Mouse (Mus musculus): ENCODE data around the gene Mmp27. TPM values are rescaled to one million over a fixed set of nuclear protein-coding genes. Genes with fewer than 3 reads are reported as not detected.

Mmp27 gene
- 0.03 and 0.17 TPM in 2 replicates for polyA plus RNA-seq (2012; rRNA removed)
- polyA plus RNA-seq (2014; fragmentation: Nextera tagmentation; extraction: Ambion mirVana): 0.06 TPM in 1 of 2 replicates, not detected in the other

DNA sequence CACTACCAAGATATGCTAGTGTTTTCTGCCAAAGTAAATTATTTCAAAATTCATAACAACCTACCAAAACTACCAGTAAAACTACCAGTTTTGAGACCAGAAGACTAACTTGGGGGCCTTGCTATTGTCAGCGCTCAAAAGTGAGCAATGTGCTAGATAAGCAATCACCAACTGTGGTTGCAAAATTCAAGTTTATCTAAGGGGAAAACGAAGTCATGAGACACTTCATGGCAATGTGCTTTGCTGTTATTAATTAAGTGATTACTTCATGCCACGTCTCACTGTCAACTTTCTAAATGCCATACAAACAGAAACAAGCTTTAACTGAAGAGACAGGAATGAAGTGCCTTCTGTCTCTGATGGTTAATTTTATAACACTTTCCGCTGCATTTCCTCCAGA lies at the start of gene Mmp27:
TSS of gene Mmp27 (plus strand) at position 235 of the 400 bp plus-strand sequence.
- H3K4me1 ChIP-seq (replicated peaks; ENCODE audit: control insufficient read depth in 2 of 2, insufficient read depth in 2 of 2, low read length in 1 of 2): peaks cover 0 to 8% of the 10 kb centered on the region in 2 experiments; a peak in 3 of 4 replicates
- ATAC-seq (ENCODE audit: insufficient read depth): peak; percentile 61; the same call in 1 of the 2 replicates
- no peak for DNase-seq (ENCODE audit: low read depth in 3 of 3, low spot score in 3 of 3)
- H3K9ac ChIP-seq (replicated peaks): no peak within 1 kb of the TSS
- no peak within 1 kb of the TSS for H3K4me2 ChIP-seq (ENCODE audit: low read depth)
- 31% methylated on average over 4 of the region's 4 CpGs for WGBS (ENCODE audit: insufficient replicate concordance)
- no peaks in the 10 kb centered on the region for H3K36me3 ChIP-seq (replicated peaks; ENCODE audit: control insufficient read depth, insufficient read depth, low read depth)
- no peaks in the 10 kb centered on the region for H3K9me3 ChIP-seq (ENCODE audit: control insufficient read depth, low read length)
- TF ChIP-seq EP300 (IDR thresholded peaks at IDR 0.05; ENCODE audit: low read depth): peak; percentile 33; the same call in 1 of the 2 replicates
- no peak for TF ChIP-seq CTCF (IDR thresholded peaks at IDR 0.05; ENCODE audit: low read depth)
- H3K27ac ChIP-seq: no peak within 1 kb of the TSS
- H3K4me3 ChIP-seq (ENCODE audit: insufficient read depth in 1 of 2, low read depth in 2 of 2, low read length in 2 of 2): no peak within 1 kb of the TSS
- H3K27me3 ChIP-seq (ENCODE audit: control insufficient read depth, insufficient read depth, low read length): no peaks in the 10 kb centered on the region

- Histone ChIP-seq H3K27ac (no peak overlapping the region), H3K27me3 (ENCODE audit: control insufficient read depth, insufficient read depth, low read length) (no peaks in the 10 kb centered on the region), H3K4me3 (ENCODE audit: insufficient read depth in 1 of 2, low read depth in 2 of 2, low read length in 2 of 2) (no peak overlapping the region), H3K9ac (replicated peaks) (no peak overlapping the region), H3K4me2 (ENCODE audit: low read depth) (no peak overlapping the region), H3K9me3 (ENCODE audit: control insufficient read depth, low read length) (no peaks in the 10 kb centered on the region), H3K36me3 (replicated peaks; ENCODE audit: control insufficient read depth, insufficient read depth, low read depth) (no peaks in the 10 kb centered on the region), H3K4me1 (replicated peaks; ENCODE audit: control insufficient read depth in 2 of 2, insufficient read depth in 2 of 2, low read length in 1 of 2) (no peaks in the 10 kb centered on the region)
- 50% methylated on average over 4 of the region's 4 CpGs for WGBS (ENCODE audit: insufficient replicate concordance)
- TF ChIP-seq CTCF (IDR thresholded peaks at IDR 0.05; ENCODE audit: low read depth): no peak
- TF ChIP-seq EP300 (IDR thresholded peaks at IDR 0.05; ENCODE audit: low read depth): no peak
- DNase-seq (ENCODE audit: low read depth in 3 of 3, low spot score in 3 of 3) (no peak), ATAC-seq (ENCODE audit: insufficient read depth) (no peak)
Observed at GRCm38 (mm10) chr9:7526255-7526940, 44.8 kb upstream of the Mmp27 start.

DNA sequence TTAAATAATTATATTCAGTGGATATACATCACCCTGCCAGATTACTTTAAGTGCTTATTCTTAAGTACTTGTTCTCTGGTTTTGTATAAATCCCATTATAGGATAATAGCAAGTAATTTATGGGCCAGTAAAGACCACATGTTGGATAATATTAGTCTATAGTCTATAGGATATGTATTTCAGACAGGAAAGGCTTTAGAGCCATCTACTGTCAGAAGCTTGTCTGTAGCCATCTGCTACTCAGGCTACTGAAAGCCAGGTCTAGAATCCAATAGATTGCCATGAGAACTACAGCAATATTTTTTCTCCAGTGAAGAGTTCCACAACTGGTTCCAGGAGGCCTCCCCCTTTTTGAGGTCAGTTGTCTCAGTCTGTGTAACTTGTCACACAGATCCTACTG lies 28.4 kb upstream of the Mmp27 start:
- no peak overlapping the region for H3K9ac ChIP-seq (replicated peaks)
- TF ChIP-seq CTCF (IDR thresholded peaks at IDR 0.05; ENCODE audit: low read depth): no peak
- no peak overlapping the region for H3K27ac ChIP-seq
- H3K4me2 ChIP-seq (ENCODE audit: low read depth): no peak overlapping the region
- no peaks in the 10 kb centered on the region for H3K4me1 ChIP-seq (replicated peaks; ENCODE audit: control insufficient read depth in 2 of 2, insufficient read depth in 2 of 2, low read length in 1 of 2)
- DNase-seq (ENCODE audit: low read depth in 3 of 3, low spot score in 3 of 3) (no peak), ATAC-seq (ENCODE audit: insufficient read depth) (no peak)
- no peak overlapping the region for H3K4me3 ChIP-seq (ENCODE audit: insufficient read depth in 1 of 2, low read depth in 2 of 2, low read length in 2 of 2)
- H3K9me3 ChIP-seq (ENCODE audit: control insufficient read depth, low read length): no peaks in the 10 kb centered on the region
- no peaks in the 10 kb centered on the region for H3K27me3 ChIP-seq (ENCODE audit: control insufficient read depth, insufficient read depth, low read length)
- no peaks in the 10 kb centered on the region for H3K36me3 ChIP-seq (replicated peaks; ENCODE audit: control insufficient read depth, insufficient read depth, low read depth)

DNA sequence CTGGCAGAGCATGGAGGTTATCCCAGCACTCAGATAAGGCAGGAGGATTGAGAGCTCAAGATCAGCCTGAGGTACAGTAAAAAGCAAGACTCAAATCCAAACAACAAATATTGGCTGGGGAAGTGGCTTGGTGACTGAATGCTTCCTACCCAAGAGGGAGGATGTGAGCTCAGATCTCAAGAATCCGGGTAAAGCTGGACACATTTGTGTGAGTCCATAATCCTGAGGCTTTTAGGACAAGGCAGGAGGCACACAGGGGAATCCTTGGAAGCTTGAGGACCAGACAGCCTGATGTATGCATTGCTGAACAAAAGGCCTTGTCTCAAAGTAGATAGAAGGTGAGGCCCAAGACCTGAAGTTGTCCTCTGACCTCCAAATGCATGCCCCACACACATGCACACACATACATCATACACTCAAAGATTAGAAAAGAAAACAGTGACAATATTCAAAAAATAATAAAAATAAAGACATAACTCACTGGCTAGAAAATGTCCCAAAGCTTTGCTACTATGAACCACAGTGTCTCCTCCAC lies 26.2 kb upstream of the Mmp27 start:
- TF ChIP-seq EP300 (IDR thresholded peaks at IDR 0.05; ENCODE audit: low read depth) (no peak), CTCF (IDR thresholded peaks at IDR 0.05; ENCODE audit: low read depth) (no peak)
- H3K4me3 ChIP-seq (ENCODE audit: insufficient read depth in 1 of 2, low read depth in 2 of 2, low read length in 2 of 2): no peak overlapping the region
- no peaks in the 10 kb centered on the region for H3K36me3 ChIP-seq (replicated peaks; ENCODE audit: control insufficient read depth, insufficient read depth, low read depth)
- no peak for DNase-seq (ENCODE audit: low read depth in 3 of 3, low spot score in 3 of 3)
- H3K4me1 ChIP-seq (replicated peaks; ENCODE audit: control insufficient read depth in 2 of 2, insufficient read depth in 2 of 2, low read length in 1 of 2): no peaks in the 10 kb centered on the region
- 47% methylated on average over 1 of the region's 1 CpGs for WGBS (ENCODE audit: insufficient replicate concordance)
- no peak overlapping the region for H3K27ac ChIP-seq
- no peak overlapping the region for H3K9ac ChIP-seq (replicated peaks)
- H3K27me3 ChIP-seq (ENCODE audit: control insufficient read depth, insufficient read depth, low read length): no peaks in the 10 kb centered on the region
- ATAC-seq (ENCODE audit: insufficient read depth): no peak
- H3K9me3 ChIP-seq (ENCODE audit: control insufficient read depth, low read length): no peaks in the 10 kb centered on the region
- H3K4me2 ChIP-seq (ENCODE audit: low read depth): no peak overlapping the region

- no peaks in the 10 kb centered on the region for H3K27me3 ChIP-seq (ENCODE audit: control insufficient read depth, insufficient read depth, low read length)
- H3K36me3 ChIP-seq (replicated peaks; ENCODE audit: control insufficient read depth, insufficient read depth, low read depth): no peaks in the 10 kb centered on the region
- H3K27ac ChIP-seq: no peak overlapping the region
- H3K4me1 ChIP-seq (replicated peaks; ENCODE audit: control insufficient read depth in 2 of 2, insufficient read depth in 2 of 2, low read length in 1 of 2): no peaks in the 10 kb centered on the region
- no peaks in the 10 kb centered on the region for H3K9me3 ChIP-seq (ENCODE audit: control insufficient read depth, low read length)
- H3K4me3 ChIP-seq (ENCODE audit: insufficient read depth in 1 of 2, low read depth in 2 of 2, low read length in 2 of 2): no peak overlapping the region
- TF ChIP-seq CTCF (IDR thresholded peaks at IDR 0.05; ENCODE audit: low read depth) (no peak), EP300 (IDR thresholded peaks at IDR 0.05; ENCODE audit: low read depth) (no peak)
- no peak for ATAC-seq (ENCODE audit: insufficient read depth)
- H3K9ac ChIP-seq (replicated peaks): no peak overlapping the region
- H3K4me2 ChIP-seq (ENCODE audit: low read depth): no peak overlapping the region
- no peak for DNase-seq (ENCODE audit: low read depth in 3 of 3, low spot score in 3 of 3)
- WGBS (ENCODE audit: insufficient replicate concordance): 31% methylated on average over 1 of the region's 1 CpGs
Observed at GRCm38 (mm10) chr9:7545471-7545870, 25.7 kb upstream of the Mmp27 start.
